Mouse (Mus musculus) heart, postnatal 14 days (tissue): ENCODE measurements around the gene Ptf1a. TPM values are rescaled to one million over a fixed set of nuclear protein-coding genes. Genes with fewer than 3 reads are reported as not detected.

Experiments used
- DNase-seq, 2 experiments: peaks; one replicate each; pipeline ENCODE4 v3.0.0; 2021 to 2022
- intact Hi-C: fragments of 180-260 bp; cut with DNase I; formaldehyde crosslinking; loops from one replicate; pipeline ENCODE4 v1.15.1; 2025
- total RNA-seq, 2 experiments: library from RNA; stranded (reverse); gene quantifications; 2 replicates each; pipeline ENCODE4 v1.2.3; 2021

Ptf1a gene
- total RNA-seq, 2 experiments from 2014 or later = not detected

- intact Hi-C loops = no loop called here
- DNase-seq = no peak
Observed at GRCm38 (mm10) chr2:19449308-19449707, 3.8 kb downstream of the Ptf1a start.

DNA sequence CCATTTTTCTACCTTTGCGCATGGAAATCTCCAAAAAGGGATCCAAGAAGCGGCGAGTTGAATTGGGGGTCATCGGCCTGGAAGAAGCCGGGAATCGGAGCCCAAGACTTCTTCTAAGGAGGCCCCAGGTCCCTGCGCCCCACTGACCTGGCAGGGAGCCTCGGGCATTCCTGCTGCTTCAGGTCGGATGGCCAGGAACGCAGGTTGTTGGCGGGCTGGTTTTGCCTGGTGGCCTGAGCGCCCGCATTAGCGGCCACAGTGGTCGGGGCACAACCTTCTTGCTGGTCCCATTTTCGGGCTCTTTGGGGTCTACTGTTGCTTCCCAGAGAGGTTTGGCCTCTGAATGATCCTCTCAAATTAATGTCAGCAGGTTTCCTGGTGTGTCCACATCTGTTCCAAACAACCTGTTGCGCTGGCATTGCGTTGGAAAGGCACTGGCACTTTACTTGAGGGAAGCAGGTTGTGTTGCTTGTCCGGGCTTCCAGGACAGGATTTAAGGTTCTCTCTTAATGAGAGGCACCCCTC is 7.1 kb downstream of the Ptf1a start:
- DNase-seq = no peak
- intact Hi-C loops = no loop called here

DNA sequence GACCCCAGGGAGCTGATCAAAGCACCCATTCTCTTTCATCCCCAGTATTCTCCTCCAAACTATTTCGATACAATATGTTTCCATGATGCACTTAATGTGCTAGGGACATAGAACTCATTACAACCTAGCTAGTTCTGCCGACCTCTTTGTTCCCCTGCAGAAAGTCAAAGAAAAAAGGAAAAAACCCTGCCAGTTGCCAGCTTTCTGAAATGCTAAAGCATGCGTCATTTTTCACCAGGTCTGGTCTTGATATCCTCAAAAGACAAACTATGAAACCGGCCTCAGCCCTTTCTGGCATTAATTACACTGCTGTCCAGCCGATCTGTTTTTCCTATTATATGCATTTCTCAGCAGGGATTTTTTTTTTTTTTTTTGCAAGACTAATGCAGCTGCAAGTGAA is 9.8 kb downstream of the Ptf1a start:
- intact Hi-C loops = no loop called here
- no peak for DNase-seq

GRCm38 (mm10) chr2:19455857-19456482 is 10.5 kb downstream of the Ptf1a start:
- intact Hi-C loops = no loop called here
- no peak for DNase-seq

DNA sequence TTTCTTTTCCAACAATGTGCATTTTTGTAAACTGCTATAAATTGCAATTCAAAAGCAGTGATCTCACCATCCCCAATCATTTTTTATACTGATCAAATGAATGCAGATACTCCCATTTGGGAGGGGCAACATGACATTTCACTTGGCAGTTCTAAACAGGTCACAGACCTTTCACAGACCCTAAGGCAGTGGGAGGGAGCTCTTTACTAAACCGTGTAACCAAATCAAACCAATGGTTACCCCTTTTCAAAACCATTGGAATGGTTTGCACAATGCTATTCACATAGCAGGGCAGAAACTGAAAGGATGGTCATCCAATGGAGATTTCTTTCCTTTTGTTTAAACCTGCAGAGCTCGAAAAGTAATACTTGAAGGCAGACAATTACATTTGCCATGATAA is 13.3 kb downstream of the Ptf1a start:
- intact Hi-C loops = no loop called here

DNA sequence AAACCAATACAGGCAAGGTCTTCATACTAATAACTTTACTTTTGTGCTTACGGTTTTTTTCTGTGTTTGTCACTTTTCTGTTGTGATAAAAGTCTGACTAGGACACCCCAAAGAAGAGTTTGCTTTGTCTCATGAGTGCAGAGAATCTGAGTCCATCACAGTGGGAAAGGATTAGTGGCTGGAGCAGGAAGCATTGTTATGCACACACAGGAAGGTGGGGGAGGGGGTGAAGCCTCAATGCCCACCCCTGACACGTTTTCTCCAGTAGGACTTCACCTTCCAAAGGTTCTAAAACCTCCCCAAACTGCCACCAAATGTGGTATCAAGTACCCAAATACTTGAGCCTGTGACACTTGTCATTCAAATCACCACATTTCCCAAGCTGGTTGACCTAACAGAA is 16.5 kb downstream of the Ptf1a start:
- DNase-seq = no peak
- intact Hi-C loops = no loop called here

More for the DNA sequence above, 13.3 kb downstream of the Ptf1a start:
- DNase-seq = no peak

GRCm38 (mm10) chr2:19490262-19490661 is 44.8 kb downstream of the Ptf1a start:
- DNase-seq = no peak
- intact Hi-C loops = no loop called here

Other genes with a start within 250 kb of the Ptf1a start
- gene Armc3, start 246.4 kb upstream of the Ptf1a start, total RNA-seq = not detected
- 10 to 100 TPM; 48.8 to 50.5 TPM for gene Msrb2, start 74.2 kb upstream of the Ptf1a start, total RNA-seq
- gene 4921504E06Rik, start 108.3 kb downstream of the Ptf1a start, total RNA-seq = not detected
- 10 to 100 TPM; 15.7 to 17.7 TPM for gene Otud1, start 212.1 kb downstream of the Ptf1a start, total RNA-seq